Mouse (Mus musculus): ENCODE measurements at regions not wholly inside any gene's neighbourhood (a gene's known extent, or its start where the extent isn't known, plus 50 kb on each side); places are given as distances from the start of the nearest gene placed in this dataset.

GRCm38 (mm10) chr14:115040091-115040571 lies 51.9 kb upstream of the Gpc5 start:
- ATAC-seq (ENCODE audit: extremely low read depth, insufficient number of reproducible peaks, low FRiP score, poor library complexity, severe bottlenecking) = no peak

GRCm38 (mm10) chr14:115040578-115041206 lies 51.3 kb upstream of the Gpc5 start:
- peak; percentile 91 for ATAC-seq (ENCODE audit: extremely low read depth, insufficient number of reproducible peaks, low FRiP score, poor library complexity, severe bottlenecking)

DNA sequence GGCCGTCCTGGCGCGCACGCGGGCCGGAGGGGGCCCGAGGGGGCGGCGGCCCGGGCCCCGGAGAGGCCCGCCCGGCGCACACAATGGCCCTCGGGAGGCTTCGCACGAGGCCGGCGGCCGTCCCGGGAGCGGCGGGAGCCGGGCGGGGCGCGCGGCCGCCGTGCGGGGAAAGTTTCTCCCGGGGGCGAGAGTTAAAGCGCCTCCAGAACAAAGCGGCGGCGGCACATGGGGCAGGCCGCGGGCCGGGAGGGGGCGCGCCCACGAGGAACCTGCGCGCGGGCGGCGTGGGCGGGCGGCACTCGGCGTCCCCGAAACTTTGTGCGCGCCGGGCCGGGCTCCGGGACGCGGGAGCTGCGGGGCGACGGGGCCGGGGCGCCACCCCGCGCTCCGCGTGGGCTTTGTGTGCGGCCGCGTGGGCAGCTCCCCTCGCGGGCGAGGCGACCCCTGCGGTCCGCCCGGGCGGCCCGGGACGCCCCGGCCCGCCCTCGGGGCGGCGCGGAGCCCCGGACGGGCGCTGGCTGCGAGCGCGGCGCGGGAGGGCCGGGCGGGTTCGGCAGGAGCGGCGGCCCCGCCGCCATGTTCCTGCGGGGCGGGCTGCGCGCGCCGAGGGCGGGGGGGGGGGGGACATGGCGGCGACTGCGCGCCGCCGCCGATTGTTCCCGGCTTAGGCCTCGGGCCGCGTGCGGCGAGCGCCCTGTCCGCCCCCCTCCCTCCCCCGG lies 50.5 kb upstream of the Gpc5 start:
- ATAC-seq (ENCODE audit: extremely low read depth, insufficient number of reproducible peaks, low FRiP score, poor library complexity, severe bottlenecking) = no peak

DNA sequence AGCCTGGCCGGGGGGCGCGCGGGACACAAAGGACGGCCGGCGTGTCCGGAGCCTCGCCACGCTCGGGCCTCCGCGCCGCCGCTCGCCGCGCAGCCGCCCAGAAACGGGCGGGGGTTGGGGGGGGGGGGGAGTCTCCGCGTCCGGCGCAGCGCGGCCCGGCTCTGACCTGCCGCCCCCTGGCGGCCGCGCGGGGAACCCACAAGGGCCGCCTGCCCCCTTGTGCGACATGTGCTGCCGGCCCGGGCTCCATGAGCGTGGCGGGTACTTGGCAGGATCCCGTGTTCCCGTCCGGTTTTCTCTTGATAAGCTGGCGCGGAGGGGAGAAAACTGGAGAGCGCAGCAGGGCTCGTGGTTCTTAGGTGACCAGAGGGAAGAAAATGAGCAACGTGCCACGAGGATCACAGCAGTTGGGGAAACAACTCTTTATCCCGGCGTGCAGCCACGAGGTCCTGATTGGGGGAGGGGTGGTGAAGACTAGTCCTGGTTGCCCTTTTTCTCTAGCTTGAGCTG lies 49.9 kb upstream of the Gpc5 start:
- ATAC-seq (ENCODE audit: extremely low read depth, insufficient number of reproducible peaks, low FRiP score, poor library complexity, severe bottlenecking) = peak; percentile 69
